Mouse (Mus musculus) liver, embryonic 13.5 days (tissue): ENCODE measurements around the gene Egfem1. TPM values are rescaled to one million over a fixed set of nuclear protein-coding genes. Genes with fewer than 3 reads are reported as not detected.

Experiments
- ATAC-seq: fragments of 200-750 bp; cut with Nextera tagmentation; 2 replicates; pipeline ENCODE4 v1.8.0; 2017; ENCODE audit warnings: low read depth, mild to moderate bottlenecking, moderate number of reproducible peaks, moderate library complexity
- DNase-seq: peaks from one replicate; pipeline ENCODE4 v3.0.0; 2022
- H3K27ac ChIP-seq: fragments of 300-500 bp; sonication (generic); 2 replicates; pipeline ENCODE4 v1.5.1; 2015; ENCODE audit warnings: moderate library complexity, mild to moderate bottlenecking, inconsistent platforms
- H3K27me3 ChIP-seq: fragments of 300-500 bp; sonication (generic); 2 replicates; pipeline ENCODE4 v1.6.1; 2015; ENCODE audit warnings: mild to moderate bottlenecking, inconsistent platforms
- H3K36me3 ChIP-seq: fragments of 300-500 bp; sonication (generic); 2 replicates; pipeline ENCODE4 v1.6.1; 2015; ENCODE audit warnings: mild to moderate bottlenecking, inconsistent platforms
- H3K4me1 ChIP-seq: fragments of 300-500 bp; sonication (generic); replicated peaks from 2 replicates; pipeline ENCODE4 v1.6.1; 2015; ENCODE audit warnings: inconsistent platforms
- H3K4me2 ChIP-seq: fragments of 300-500 bp; sonication (generic); 2 replicates; pipeline ENCODE4 v1.6.1; 2015; ENCODE audit warnings: inconsistent platforms, mild to moderate bottlenecking, moderate library complexity
- H3K4me3 ChIP-seq: fragments of 300-500 bp; sonication (generic); replicated peaks from 2 replicates; pipeline ENCODE4 v1.5.1; 2015; ENCODE audit warnings: mild to moderate bottlenecking, inconsistent platforms
- H3K9ac ChIP-seq: fragments of 300-500 bp; sonication (generic); 2 replicates; pipeline ENCODE4 v1.6.1; 2015; ENCODE audit warnings: mild to moderate bottlenecking, inconsistent platforms
- H3K9me3 ChIP-seq: fragments of 300-500 bp; sonication (generic); replicated peaks from 2 replicates; pipeline ENCODE4 v1.6.1; 2016; ENCODE audit warnings: inconsistent platforms
- WGBS: fragments of 180-500 bp; shearing (Covaris S2); methylation state at CpG from one replicate; pipeline ENCODE4 v1.1.7; 2015; ENCODE audit not compliant: insufficient replicate concordance; 5-methylcytosine and 5-hydroxymethylcytosine counted together
- polyA plus RNA-seq: library from polyadenylated mRNA; unstranded; fragments of >200 nt; fragmentation: Nextera tagmentation; extraction: Ambion mirVana; gene quantifications from 2 replicates; pipeline ENCODE4 v1.2.1, GENCODE M21; 2015

Gene Egfem1
- polyA plus RNA-seq, 1 experiment from 2014 or later, result 0.06 TPM

DNA sequence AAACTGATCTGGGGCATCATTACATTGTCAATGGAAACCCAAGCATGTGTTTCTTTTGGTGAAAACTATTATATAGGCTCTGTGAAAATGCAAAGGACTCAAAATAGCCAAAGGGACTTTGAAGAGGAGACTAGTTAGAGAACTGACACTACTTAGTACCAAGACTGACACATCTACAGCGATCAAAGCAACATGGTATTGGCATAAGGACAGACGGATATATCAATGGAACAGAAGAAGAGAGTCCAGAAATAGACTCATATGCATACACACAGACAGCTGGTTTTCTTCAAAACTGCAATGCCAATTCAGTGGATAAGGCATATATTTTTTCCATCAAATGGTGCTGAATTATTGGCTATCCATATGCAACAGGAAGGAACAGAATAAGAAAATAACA, 140.6 kb downstream of the Egfem1 start:
- Histone ChIP-seq H3K4me2 (no peak overlapping the region), H3K4me1 (no peaks in the 10 kb centered on the region), H3K9ac (no peak overlapping the region), H3K4me3 (no peak overlapping the region), H3K27me3 (no peaks in the 10 kb centered on the region), H3K9me3 (no peaks in the 10 kb centered on the region), H3K27ac (no peak overlapping the region), H3K36me3 (no peaks in the 10 kb centered on the region)
- WGBS, result 60% methylated on average over 2 of the region's 2 CpGs
- ATAC-seq, result no peak
- no peak for DNase-seq

DNA sequence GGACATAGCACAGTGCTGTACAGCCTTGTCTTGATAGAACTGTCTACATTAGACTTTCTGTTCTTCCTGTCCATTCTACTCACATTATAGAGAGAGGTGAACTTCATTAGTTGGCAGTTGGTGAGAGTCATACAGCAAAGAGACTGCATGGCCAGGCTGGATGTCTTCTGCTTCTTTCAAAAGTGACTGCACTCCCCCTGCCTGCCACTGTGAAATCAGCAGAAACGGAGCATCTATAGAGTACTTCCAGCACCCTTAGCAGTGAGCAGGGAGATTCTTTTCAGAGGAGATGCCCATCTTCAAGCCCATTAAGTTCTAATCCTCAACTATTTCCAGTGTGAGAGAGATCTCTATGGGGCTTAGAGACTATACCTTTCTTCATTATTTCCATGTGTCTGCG, 147.9 kb downstream of the Egfem1 start:
- ATAC-seq, result no peak

DNA sequence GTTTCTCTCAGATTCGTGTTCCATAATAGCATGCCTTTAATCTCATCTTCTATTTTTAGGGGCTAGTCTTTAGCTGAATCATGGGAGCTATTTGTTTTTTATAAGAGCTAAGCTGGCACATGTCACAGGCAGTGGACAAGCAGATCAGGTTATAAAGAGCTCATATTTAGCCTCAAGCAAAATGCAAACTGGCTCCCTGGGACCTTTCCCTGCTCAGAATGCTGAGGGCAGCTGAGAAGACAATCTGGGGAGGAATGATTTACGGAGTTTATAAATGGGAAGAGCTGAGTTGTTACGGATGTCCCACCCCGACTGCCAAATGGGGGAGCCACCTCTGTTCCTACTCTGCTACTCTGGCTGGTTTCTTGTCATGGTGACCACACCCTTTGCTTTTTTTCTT, 153.7 kb downstream of the Egfem1 start:
- Histone ChIP-seq H3K9me3 (no peaks in the 10 kb centered on the region), H3K27me3 (no peaks in the 10 kb centered on the region), H3K4me1 (no peaks in the 10 kb centered on the region), H3K27ac (no peak overlapping the region), H3K4me3 (no peak overlapping the region), H3K4me2 (no peak overlapping the region), H3K9ac (no peak overlapping the region), H3K36me3 (no peaks in the 10 kb centered on the region)
- no peak for DNase-seq
- WGBS, result 55% methylated on average over 4 of the region's 4 CpGs
- ATAC-seq, result no peak

More for the DNA sequence above, 147.9 kb downstream of the Egfem1 start:
- H3K27ac ChIP-seq, result no peak overlapping the region
- 44% methylated on average over 2 of the region's 2 CpGs for WGBS
- DNase-seq, result no peak
- no peaks in the 10 kb centered on the region for H3K4me1 ChIP-seq
- H3K27me3 ChIP-seq, result no peaks in the 10 kb centered on the region
- H3K36me3 ChIP-seq, result no peaks in the 10 kb centered on the region
- no peaks in the 10 kb centered on the region for H3K9me3 ChIP-seq
- H3K9ac ChIP-seq, result no peak overlapping the region
- H3K4me2 ChIP-seq, result no peak overlapping the region
- no peak overlapping the region for H3K4me3 ChIP-seq

DNA sequence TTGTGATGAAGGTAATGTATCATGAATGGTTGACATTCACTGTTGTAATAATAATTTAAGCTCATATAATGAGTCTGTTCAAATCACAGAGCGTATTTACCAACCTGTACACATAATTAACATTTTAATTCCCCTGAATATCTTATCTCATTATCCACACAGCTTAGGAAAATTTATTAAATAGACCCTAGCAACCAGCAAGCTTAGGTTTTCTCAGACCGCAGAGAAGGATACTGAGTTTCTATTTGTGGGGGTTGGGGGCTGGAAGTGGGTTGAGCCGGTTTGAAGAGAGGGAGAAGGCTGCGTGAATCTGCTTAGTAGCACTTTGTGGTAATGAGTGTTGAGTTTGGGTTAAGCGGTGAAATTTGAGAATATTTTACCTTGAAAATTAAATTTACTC, 154.7 kb downstream of the Egfem1 start:
- H3K4me3 ChIP-seq, result no peak overlapping the region
- no peak for ATAC-seq
- 68% methylated on average over 5 of the region's 5 CpGs for WGBS

DNA sequence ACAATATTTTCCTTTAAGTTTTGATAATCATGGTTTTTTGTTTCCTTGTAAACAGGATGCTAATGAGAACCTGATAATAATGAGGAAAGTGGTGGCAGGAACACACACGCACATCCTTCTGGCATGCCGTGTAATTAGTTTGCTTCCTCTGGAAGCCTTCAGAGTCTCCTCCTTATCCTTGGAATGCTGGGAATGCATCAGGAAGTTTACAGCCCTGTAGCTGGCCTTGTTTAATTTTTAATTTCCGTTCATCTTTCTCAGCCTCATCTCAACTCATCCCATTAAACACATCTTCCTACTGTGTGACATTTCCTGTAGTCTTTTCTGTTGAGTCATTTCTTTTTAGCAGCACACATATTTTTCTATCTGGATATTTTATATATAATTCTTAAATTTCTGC, 161.8 kb downstream of the Egfem1 start:
- no peak for DNase-seq
- no peaks in the 10 kb centered on the region for H3K27me3 ChIP-seq

More for the DNA sequence above, 154.7 kb downstream of the Egfem1 start:
- Histone ChIP-seq H3K27me3 (no peaks in the 10 kb centered on the region), H3K27ac (no peak overlapping the region), H3K9me3 (no peaks in the 10 kb centered on the region), H3K9ac (no peak overlapping the region), H3K4me2 (no peak overlapping the region), H3K36me3 (no peaks in the 10 kb centered on the region), H3K4me1 (no peaks in the 10 kb centered on the region)
- DNase-seq, result no peak

DNA sequence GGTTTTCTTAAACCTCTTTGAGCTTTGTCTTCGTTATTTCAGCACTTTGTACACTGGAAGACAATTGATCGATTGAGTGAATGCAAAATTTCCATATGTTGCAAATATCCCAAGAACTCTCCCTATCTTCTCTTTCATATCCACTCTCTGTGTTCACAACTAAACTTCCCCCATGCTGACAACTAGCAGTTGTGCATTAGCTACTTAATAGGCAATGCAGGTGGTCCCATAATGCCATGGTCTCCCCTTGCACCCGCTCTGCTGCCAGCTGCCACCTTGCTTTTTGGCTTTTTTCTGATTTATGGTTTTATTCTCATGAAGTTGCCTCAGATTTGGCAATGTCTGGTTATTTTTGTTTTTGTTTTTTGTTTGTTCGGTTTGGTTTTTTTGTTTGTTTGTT, 209.8 kb downstream of the Egfem1 start:
- Histone ChIP-seq H3K4me2 (no peak overlapping the region), H3K27ac (no peak overlapping the region), H3K4me3 (no peak overlapping the region), H3K27me3 (no peaks in the 10 kb centered on the region), H3K4me1 (no peaks in the 10 kb centered on the region), H3K9ac (no peak overlapping the region), H3K9me3 (no peaks in the 10 kb centered on the region), H3K36me3 (no peaks in the 10 kb centered on the region)
- no peak for DNase-seq
- 57% methylated on average over 4 of the region's 4 CpGs for WGBS
- no peak for ATAC-seq

More for the DNA sequence above, 161.8 kb downstream of the Egfem1 start:
- no peaks in the 10 kb centered on the region for H3K4me1 ChIP-seq
- no peak for ATAC-seq
- H3K9me3 ChIP-seq, result no peaks in the 10 kb centered on the region
- H3K27ac ChIP-seq, result no peak overlapping the region
- H3K36me3 ChIP-seq, result no peaks in the 10 kb centered on the region
- no peak overlapping the region for H3K4me2 ChIP-seq
- H3K4me3 ChIP-seq, result no peak overlapping the region
- WGBS, result 31% methylated on average over 3 of the region's 3 CpGs
- no peak overlapping the region for H3K9ac ChIP-seq

DNA sequence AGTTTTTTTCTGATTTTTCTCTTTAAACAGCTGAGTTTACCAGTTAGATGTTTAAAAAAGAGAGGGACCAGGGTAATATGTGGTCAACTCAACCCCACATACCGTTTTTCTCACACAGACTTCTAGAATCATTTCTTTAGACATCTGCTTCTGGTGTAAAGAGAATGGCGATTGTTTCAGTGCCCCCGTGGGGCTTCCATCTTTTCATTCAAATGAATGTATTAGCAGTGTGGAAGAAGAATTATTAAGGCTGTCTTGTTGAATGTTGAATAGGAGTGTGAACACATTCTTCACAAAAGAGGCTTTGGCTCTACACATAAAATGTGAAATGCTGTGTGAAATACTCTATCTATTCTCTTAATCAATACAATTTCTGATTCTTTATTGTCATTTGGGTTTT, 210.4 kb downstream of the Egfem1 start:
- DNase-seq (no peak), ATAC-seq (no peak)
- Histone ChIP-seq H3K4me3 (no peak overlapping the region), H3K4me2 (no peak overlapping the region), H3K4me1 (no peaks in the 10 kb centered on the region), H3K9ac (no peak overlapping the region), H3K27me3 (no peaks in the 10 kb centered on the region), H3K27ac (no peak overlapping the region), H3K9me3 (no peaks in the 10 kb centered on the region), H3K36me3 (no peaks in the 10 kb centered on the region)
- whole genome bisulfite sequencing, result 47% methylated on average over 3 of the region's 3 CpGs

DNA sequence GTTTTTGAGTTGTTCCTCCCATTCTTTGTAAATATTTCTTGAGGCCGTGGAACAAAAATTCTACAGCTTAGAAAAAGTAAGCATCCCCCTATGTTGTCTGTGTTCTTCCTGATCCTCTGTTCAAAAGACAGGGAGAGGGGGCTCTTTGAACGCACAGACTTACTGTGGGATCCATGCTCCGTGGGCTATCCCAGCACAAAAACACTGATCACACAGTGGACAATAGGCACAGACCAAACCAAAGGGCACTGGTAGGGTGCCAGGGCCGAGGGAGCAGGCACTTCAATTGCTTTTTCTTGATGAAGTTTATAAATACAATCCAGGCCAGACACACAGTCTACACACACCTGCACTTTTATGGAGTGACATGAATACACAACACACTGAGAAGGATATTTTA, 211.4 kb downstream of the Egfem1 start:
- Histone ChIP-seq H3K4me3 (no peak overlapping the region), H3K9me3 (no peaks in the 10 kb centered on the region), H3K27me3 (no peaks in the 10 kb centered on the region), H3K9ac (no peak overlapping the region), H3K4me1 (no peaks in the 10 kb centered on the region), H3K27ac (no peak overlapping the region), H3K36me3 (no peaks in the 10 kb centered on the region), H3K4me2 (no peak overlapping the region)
- DNase-seq (no peak), ATAC-seq (no peak)
- WGBS, result 55% methylated on average over 4 of the region's 4 CpGs

DNA sequence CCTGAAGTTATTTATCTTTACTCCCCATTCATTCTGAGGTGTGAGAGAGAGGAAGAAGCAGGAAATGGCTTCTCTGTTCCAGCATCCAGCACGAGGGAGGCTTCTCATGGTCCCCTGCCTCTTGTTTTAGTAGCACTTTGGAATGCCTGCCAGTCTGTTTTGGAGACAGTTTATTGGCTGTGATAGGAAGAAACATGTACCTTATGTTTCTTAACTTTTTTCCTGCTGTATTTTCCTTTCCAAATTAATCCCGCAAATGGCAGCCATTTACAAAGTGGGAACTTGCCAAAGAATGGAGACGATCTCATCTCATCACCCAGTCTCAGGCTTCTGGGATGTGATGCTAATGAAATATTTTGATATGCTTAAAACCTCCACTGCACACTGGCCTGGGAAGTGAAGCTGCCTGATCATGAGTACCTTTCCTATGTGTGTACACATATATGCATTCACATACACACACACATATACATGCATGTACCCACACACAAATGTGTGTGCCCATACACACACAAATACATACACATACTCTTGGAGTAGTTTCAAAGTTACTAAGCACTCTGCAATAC, 260.5 kb downstream of the Egfem1 start:
- Histone ChIP-seq H3K4me3 (no peak overlapping the region), H3K27me3 (no peaks in the 10 kb centered on the region), H3K4me1 (no peaks in the 10 kb centered on the region), H3K4me2 (no peak overlapping the region), H3K9me3 (no peaks in the 10 kb centered on the region), H3K27ac (no peak overlapping the region), H3K9ac (no peak overlapping the region), H3K36me3 (no peaks in the 10 kb centered on the region)
- ATAC-seq (no peak), DNase-seq (no peak)
- WGBS, result 58% methylated on average over 3 of the region's 3 CpGs

DNA sequence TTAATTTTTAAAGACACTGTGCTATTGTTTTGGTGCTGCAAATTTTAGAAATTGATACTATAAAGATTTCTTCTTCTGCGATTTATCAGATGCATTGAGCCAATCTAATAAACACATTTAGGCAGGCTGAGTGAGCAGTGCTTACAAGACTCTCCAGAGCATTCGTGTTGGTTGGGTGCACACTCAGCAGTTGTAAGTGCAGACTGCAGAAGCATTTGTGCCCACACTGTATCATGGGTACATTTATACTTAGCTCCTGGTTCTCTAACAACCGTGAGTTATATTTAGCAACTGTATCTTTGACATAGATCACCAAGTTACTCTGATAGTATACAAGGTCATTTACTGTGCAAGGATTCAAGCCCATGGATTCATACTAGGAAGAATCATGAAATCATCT, 264.0 kb downstream of the Egfem1 start:
- H3K9me3 ChIP-seq, result no peaks in the 10 kb centered on the region
- no peaks in the 10 kb centered on the region for H3K27me3 ChIP-seq
- no peak overlapping the region for H3K4me2 ChIP-seq
- no peaks in the 10 kb centered on the region for H3K36me3 ChIP-seq
- WGBS, result 62% methylated on average over 3 of the region's 3 CpGs
- no peaks in the 10 kb centered on the region for H3K4me1 ChIP-seq
- H3K4me3 ChIP-seq, result no peak overlapping the region
- DNase-seq (no peak), ATAC-seq (no peak)
- H3K9ac ChIP-seq, result no peak overlapping the region
- H3K27ac ChIP-seq, result no peak overlapping the region

DNA sequence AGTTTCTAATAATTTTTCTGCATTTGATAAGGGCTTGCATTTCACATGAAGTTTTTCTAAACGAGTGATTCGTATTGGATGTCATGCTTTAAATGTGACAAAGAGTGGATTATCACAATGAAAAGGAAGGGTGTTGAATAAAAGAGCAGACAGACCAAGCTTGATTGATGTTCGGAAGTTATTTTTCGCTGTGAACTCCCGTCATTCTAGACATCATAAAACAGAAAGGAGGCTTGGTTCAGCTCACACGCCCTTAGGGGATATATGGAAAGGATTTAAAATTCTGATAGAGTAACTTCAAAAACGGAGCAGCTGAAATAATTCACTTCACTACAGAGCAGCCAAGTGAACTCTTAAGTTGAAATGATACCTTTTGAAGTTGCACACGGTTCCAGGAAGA, 285.1 kb downstream of the Egfem1 start:
- Histone ChIP-seq H3K4me2 (no peak overlapping the region), H3K4me1 (no peaks in the 10 kb centered on the region), H3K36me3 (no peaks in the 10 kb centered on the region), H3K9ac (no peak overlapping the region), H3K27me3 (no peaks in the 10 kb centered on the region), H3K27ac (no peak overlapping the region), H3K4me3 (no peak overlapping the region), H3K9me3 (no peaks in the 10 kb centered on the region)
- 65% methylated on average over 8 of the region's 8 CpGs for WGBS
- ATAC-seq (no peak), DNase-seq (no peak)

DNA sequence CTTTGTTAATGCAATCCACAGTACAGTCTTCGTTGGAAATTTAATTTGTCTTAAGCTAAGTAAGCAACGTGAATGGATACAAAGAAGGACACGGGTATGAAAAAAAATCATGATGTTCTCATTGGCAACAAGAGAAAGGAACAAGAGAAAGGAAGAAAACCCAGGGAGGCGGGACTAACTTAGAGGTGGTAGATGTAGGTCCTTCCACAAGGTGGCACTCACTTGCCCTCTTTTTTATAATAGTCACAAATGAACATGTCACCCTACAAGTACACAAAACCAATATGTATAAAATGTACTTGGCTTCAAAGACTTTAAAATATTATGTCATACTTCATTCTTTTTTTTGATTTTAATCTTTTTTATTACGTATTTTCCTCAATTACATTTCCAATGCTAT, 288.7 kb downstream of the Egfem1 start:
- no peaks in the 10 kb centered on the region for H3K9me3 ChIP-seq
- H3K9ac ChIP-seq, result no peak overlapping the region
- H3K4me3 ChIP-seq, result no peak overlapping the region
- no peaks in the 10 kb centered on the region for H3K36me3 ChIP-seq
- H3K4me2 ChIP-seq, result no peak overlapping the region
- WGBS, result 40% methylated on average over 5 of the region's 5 CpGs
- no peaks in the 10 kb centered on the region for H3K27me3 ChIP-seq
- ATAC-seq (no peak), DNase-seq (no peak)
- H3K27ac ChIP-seq, result no peak overlapping the region
- no peaks in the 10 kb centered on the region for H3K4me1 ChIP-seq
